Mouse (Mus musculus) erythroblast, embryonic 14.5 days (primary cell): ENCODE measurements around the gene Muc3.

Experiments
- GATA1 ChIP-seq: IDR thresholded peaks from 2 replicates; pipeline ENCODE4 v1.6.1; 2012; ENCODE audit warnings: low read length, inconsistent platforms, mixed read lengths
- TAL1 ChIP-seq: IDR thresholded peaks from 3 replicates; pipeline ENCODE4 v1.6.1; 2012; ENCODE audit warnings: low read length, inconsistent platforms, mixed read lengths

GRCm38 (mm10) chr5:137118878-137119277 is 30.2 kb downstream of the Muc3 start:
- TF ChIP-seq TAL1 (no peak), GATA1 (no peak)
